Mouse (Mus musculus) megakaryocyte, embryonic 14.5 days (primary cell): ENCODE measurements at regions not wholly inside any gene's neighbourhood (a gene's known extent, or its start where the extent isn't known, plus 50 kb on each side); places are given as distances from the start of the nearest gene placed in this dataset.

Source experiments
- FLI1 ChIP-seq: IDR thresholded peaks from 2 replicates; pipeline ENCODE4 v1.6.1; 2012; ENCODE audit warnings: low read length, inconsistent platforms, mixed read lengths
- GATA1 ChIP-seq: IDR thresholded peaks from 3 replicates; pipeline ENCODE4 v1.6.1; 2012; ENCODE audit warnings: mixed read lengths, low read length, inconsistent platforms, borderline replicate concordance

DNA sequence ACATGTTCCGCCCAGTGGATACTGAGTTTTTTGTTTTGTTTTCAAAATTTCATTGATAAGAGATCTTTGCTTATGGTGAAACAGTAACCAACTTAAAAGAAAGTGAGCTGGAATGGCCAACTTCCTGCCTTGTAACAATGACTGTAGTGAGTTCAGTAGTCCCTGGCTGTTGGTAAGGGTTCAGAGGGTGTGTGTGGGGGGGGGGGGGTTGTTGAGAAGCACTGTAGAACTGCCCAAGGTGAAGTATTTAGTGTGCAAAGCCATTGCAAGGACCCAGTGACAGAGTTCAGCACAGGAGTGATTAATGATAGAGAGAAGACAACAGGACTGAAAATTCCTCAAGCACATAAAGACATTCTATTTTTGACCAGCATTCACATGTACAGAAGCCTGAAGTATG is 477.7 kb upstream of the Zic4 start:
- TF ChIP-seq FLI1 (no peak), GATA1 (no peak)
